Mouse (Mus musculus): ENCODE measurements at regions not wholly inside any gene's neighbourhood (a gene's known extent, or its start where the extent isn't known, plus 50 kb on each side); places are given as distances from the start of the nearest gene placed in this dataset.

GRCm38 (mm10) chr9:32032521-32033185 is 83.3 kb upstream of the Arhgap32 start:
- H3K27me3 ChIP-seq (replicated peaks): no peaks in the 10 kb centered on the region
- H3K9me3 ChIP-seq: no peaks in the 10 kb centered on the region
- peak overlapping the region; percentile 68 for H3K4me2 ChIP-seq (replicated peaks)
- peaks cover 22% of the 10 kb centered on the region for H3K4me1 ChIP-seq
- H3K9ac ChIP-seq: peak overlapping the region; percentile 89
- peak; percentile 71 for ATAC-seq (ENCODE audit: low FRiP score, low read depth)
- no peaks in the 10 kb centered on the region for H3K36me3 ChIP-seq
- peak overlapping the region; percentile 86 for H3K4me3 ChIP-seq
- whole genome bisulfite sequencing: under 1% methylated on average over 73 of the region's 94 CpGs
- H3K27ac ChIP-seq: peak overlapping the region; percentile 76; the same call in 1 of the 2 replicates

- Histone ChIP-seq H3K27me3 (replicated peaks) (no peaks in the 10 kb centered on the region), H3K9me3 (no peaks in the 10 kb centered on the region), H3K4me2 (replicated peaks) (peak overlapping the region; percentile 67), H3K36me3 (no peaks in the 10 kb centered on the region), H3K4me1 (peaks cover 35% of the 10 kb centered on the region), H3K27ac (no peak overlapping the region), H3K4me3 (peak overlapping the region; percentile 86; the same call in 1 of the 2 replicates), H3K9ac (0 out of 2 replicates have a peak overlapping the region, but pooled peaks have one; percentile 26)
- no peak for ATAC-seq (ENCODE audit: low FRiP score, low read depth)
- 14% methylated on average over 6 of the region's 6 CpGs for WGBS
Observed at GRCm38 (mm10) chr9:32033937-32034336, 82.0 kb upstream of the Arhgap32 start.

GRCm38 (mm10) chr9:32039999-32040398 is 75.9 kb upstream of the Arhgap32 start:
- no peaks in the 10 kb centered on the region for H3K36me3 ChIP-seq
- H3K9me3 ChIP-seq: no peaks in the 10 kb centered on the region
- no peak overlapping the region for H3K9ac ChIP-seq
- H3K27me3 ChIP-seq (replicated peaks): no peaks in the 10 kb centered on the region
- WGBS: 92% methylated on average over 2 of the region's 2 CpGs
- H3K4me3 ChIP-seq: no peak overlapping the region
- no peak overlapping the region for H3K4me2 ChIP-seq (replicated peaks)
- no peak for ATAC-seq (ENCODE audit: low FRiP score, low read depth)
- H3K27ac ChIP-seq: no peak overlapping the region
- H3K4me1 ChIP-seq: peaks cover 15% of the 10 kb centered on the region

GRCm38 (mm10) chr9:32043344-32043743 is 72.6 kb upstream of the Arhgap32 start:
- Histone ChIP-seq H3K4me1 (peaks cover 6% of the 10 kb centered on the region), H3K4me3 (no peak overlapping the region), H3K9ac (no peak overlapping the region), H3K27ac (no peak overlapping the region), H3K27me3 (replicated peaks) (no peaks in the 10 kb centered on the region), H3K9me3 (no peaks in the 10 kb centered on the region), H3K4me2 (replicated peaks) (no peak overlapping the region), H3K36me3 (no peaks in the 10 kb centered on the region)
- WGBS: 82% methylated on average over 1 of the region's 1 CpGs
- ATAC-seq (ENCODE audit: low FRiP score, low read depth): no peak

- no peaks in the 10 kb centered on the region for H3K36me3 ChIP-seq
- no peak overlapping the region for H3K4me3 ChIP-seq
- no peaks in the 10 kb centered on the region; the same call in 1 of the 2 replicates for H3K4me1 ChIP-seq
- no peak overlapping the region for H3K9ac ChIP-seq
- WGBS: 93% methylated on average over 3 of the region's 3 CpGs
- no peak overlapping the region for H3K4me2 ChIP-seq (replicated peaks)
- H3K9me3 ChIP-seq: no peaks in the 10 kb centered on the region
- no peak for ATAC-seq (ENCODE audit: low FRiP score, low read depth)
- no peak overlapping the region for H3K27ac ChIP-seq
- no peaks in the 10 kb centered on the region for H3K27me3 ChIP-seq (replicated peaks)
Observed at GRCm38 (mm10) chr9:32046791-32047190, 69.1 kb upstream of the Arhgap32 start.

- H3K27me3 ChIP-seq (replicated peaks): no peaks in the 10 kb centered on the region
- H3K4me1 ChIP-seq: peaks cover 3% of the 10 kb centered on the region; the same call in 1 of the 2 replicates
- H3K9me3 ChIP-seq: no peaks in the 10 kb centered on the region
- no peak overlapping the region for H3K9ac ChIP-seq
- 85% methylated on average over 7 of the region's 7 CpGs for WGBS
- no peak for ATAC-seq (ENCODE audit: low FRiP score, low read depth)
- H3K36me3 ChIP-seq: no peaks in the 10 kb centered on the region
- no peak overlapping the region for H3K4me3 ChIP-seq
- H3K27ac ChIP-seq: no peak overlapping the region
- no peak overlapping the region for H3K4me2 ChIP-seq (replicated peaks)
Observed at GRCm38 (mm10) chr9:32048941-32049340, 67.0 kb upstream of the Arhgap32 start.

- Histone ChIP-seq H3K36me3 (no peaks in the 10 kb centered on the region), H3K4me2 (replicated peaks) (no peak overlapping the region), H3K27me3 (replicated peaks) (no peaks in the 10 kb centered on the region), H3K9me3 (no peaks in the 10 kb centered on the region), H3K4me3 (no peak overlapping the region), H3K4me1 (peaks cover 7% of the 10 kb centered on the region), H3K27ac (no peak overlapping the region), H3K9ac (no peak overlapping the region)
- no peak for ATAC-seq (ENCODE audit: low FRiP score, low read depth)
- 88% methylated on average over 6 of the region's 6 CpGs for WGBS
Observed at GRCm38 (mm10) chr9:32049546-32049945, 66.4 kb upstream of the Arhgap32 start.

- Histone ChIP-seq H3K27me3 (replicated peaks) (no peaks in the 10 kb centered on the region), H3K27ac (no peak overlapping the region), H3K4me3 (no peak overlapping the region), H3K4me2 (replicated peaks) (no peak overlapping the region), H3K36me3 (no peaks in the 10 kb centered on the region), H3K9me3 (no peaks in the 10 kb centered on the region), H3K9ac (no peak overlapping the region), H3K4me1 (peaks cover 7% of the 10 kb centered on the region)
- peak; percentile 74; the same call in 1 of the 2 replicates for ATAC-seq (ENCODE audit: low FRiP score, low read depth)
- WGBS: 46% methylated on average over 4 of the region's 4 CpGs
Observed at GRCm38 (mm10) chr9:32053886-32054615, 61.9 kb upstream of the Arhgap32 start.

- H3K27ac ChIP-seq: no peak overlapping the region
- no peaks in the 10 kb centered on the region for H3K9me3 ChIP-seq
- peaks cover 7% of the 10 kb centered on the region for H3K4me1 ChIP-seq
- H3K9ac ChIP-seq: no peak overlapping the region
- no peak for ATAC-seq (ENCODE audit: low FRiP score, low read depth)
- no peaks in the 10 kb centered on the region for H3K36me3 ChIP-seq
- no peak overlapping the region for H3K4me3 ChIP-seq
- H3K4me2 ChIP-seq (replicated peaks): no peak overlapping the region
- 91% methylated on average over 4 of the region's 4 CpGs for WGBS
- H3K27me3 ChIP-seq (replicated peaks): no peaks in the 10 kb centered on the region
Observed at GRCm38 (mm10) chr9:32057427-32058115, 58.4 kb upstream of the Arhgap32 start.

- 73% methylated on average over 4 of the region's 4 CpGs for WGBS
- Histone ChIP-seq H3K27ac (no peak overlapping the region), H3K4me2 (replicated peaks) (no peak overlapping the region), H3K36me3 (no peaks in the 10 kb centered on the region), H3K27me3 (replicated peaks) (no peaks in the 10 kb centered on the region), H3K9me3 (no peaks in the 10 kb centered on the region), H3K4me1 (no peaks in the 10 kb centered on the region), H3K9ac (no peak overlapping the region), H3K4me3 (no peak overlapping the region)
- no peak for ATAC-seq (ENCODE audit: low FRiP score, low read depth)
Observed at GRCm38 (mm10) chr9:32062740-32063139, 53.2 kb upstream of the Arhgap32 start.

- no peak for ATAC-seq (ENCODE audit: low FRiP score, low read depth)
- no peaks in the 10 kb centered on the region for H3K9me3 ChIP-seq
Observed at GRCm38 (mm10) chr9:32063541-32063940, 52.4 kb upstream of the Arhgap32 start.

GRCm38 (mm10) chr9:32064007-32064550 is 51.9 kb upstream of the Arhgap32 start:
- no peak overlapping the region for H3K27ac ChIP-seq
- no peaks in the 10 kb centered on the region for H3K36me3 ChIP-seq
- H3K27me3 ChIP-seq (replicated peaks): no peaks in the 10 kb centered on the region
- H3K9ac ChIP-seq: no peak overlapping the region
- H3K9me3 ChIP-seq: no peaks in the 10 kb centered on the region
- ATAC-seq (ENCODE audit: low FRiP score, low read depth): no peak
- WGBS: 94% methylated on average over 4 of the region's 4 CpGs
- no peaks in the 10 kb centered on the region for H3K4me1 ChIP-seq
- no peak overlapping the region for H3K4me3 ChIP-seq
- H3K4me2 ChIP-seq (replicated peaks): no peak overlapping the region

More at GRCm38 (mm10) chr9:32063541-32063940, 52.4 kb upstream of the Arhgap32 start:
- no peak overlapping the region for H3K4me2 ChIP-seq (replicated peaks)
- no peaks in the 10 kb centered on the region for H3K27me3 ChIP-seq (replicated peaks)
- no peak overlapping the region for H3K27ac ChIP-seq
- H3K9ac ChIP-seq: no peak overlapping the region
- H3K4me3 ChIP-seq: no peak overlapping the region
- H3K4me1 ChIP-seq: no peaks in the 10 kb centered on the region
- WGBS: 73% methylated on average over 6 of the region's 6 CpGs
- H3K36me3 ChIP-seq: no peaks in the 10 kb centered on the region

All from neural tube, embryonic 12.5 days (tissue).